Mouse (Mus musculus): Measurements from ENCODE around the gene Mycl.
A peak's percentile ranks its signal among the peaks of the same experiment; 100 is the strongest.

The Mycl gene

DNA sequence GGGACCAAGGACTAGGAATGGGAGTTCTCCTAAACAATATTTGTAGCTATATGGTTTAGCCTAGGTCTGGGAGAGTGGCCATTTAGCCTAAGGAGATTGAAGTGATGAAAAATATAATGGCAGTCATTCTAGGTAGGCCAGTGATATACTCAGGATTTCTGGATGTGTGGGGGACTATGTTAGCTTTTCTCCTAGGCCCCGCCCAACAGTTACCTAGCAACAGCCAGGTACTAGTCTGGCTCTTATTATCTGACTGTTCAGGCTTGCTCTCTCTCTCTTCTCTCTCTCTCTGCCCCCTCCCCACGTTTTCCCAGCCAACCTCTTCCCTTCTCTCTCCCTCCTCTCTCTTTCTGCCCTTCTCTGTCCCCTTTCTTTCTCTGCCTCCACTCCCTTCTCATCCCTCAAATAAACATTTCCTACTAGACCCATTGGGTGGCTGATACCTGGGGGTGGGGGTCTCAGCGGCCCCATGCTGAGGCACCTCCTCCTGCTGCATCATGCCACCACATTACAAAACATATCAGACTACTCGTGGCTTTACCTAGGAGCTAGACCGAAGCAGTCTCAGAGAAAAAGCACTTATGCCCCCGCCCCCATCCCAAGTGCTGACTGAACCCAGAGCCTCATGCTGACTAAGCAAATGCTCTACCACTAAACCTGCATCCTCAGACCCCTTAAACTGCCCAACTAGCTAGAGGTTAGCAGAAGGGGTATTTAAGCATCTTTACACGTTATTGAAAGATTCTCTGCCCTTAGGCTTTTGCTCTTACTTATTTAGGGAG, 19.2 kb downstream of the Mycl start:
- DNase-seq (ENCODE audit: low spot score in 2 of 2): no peak

DNA sequence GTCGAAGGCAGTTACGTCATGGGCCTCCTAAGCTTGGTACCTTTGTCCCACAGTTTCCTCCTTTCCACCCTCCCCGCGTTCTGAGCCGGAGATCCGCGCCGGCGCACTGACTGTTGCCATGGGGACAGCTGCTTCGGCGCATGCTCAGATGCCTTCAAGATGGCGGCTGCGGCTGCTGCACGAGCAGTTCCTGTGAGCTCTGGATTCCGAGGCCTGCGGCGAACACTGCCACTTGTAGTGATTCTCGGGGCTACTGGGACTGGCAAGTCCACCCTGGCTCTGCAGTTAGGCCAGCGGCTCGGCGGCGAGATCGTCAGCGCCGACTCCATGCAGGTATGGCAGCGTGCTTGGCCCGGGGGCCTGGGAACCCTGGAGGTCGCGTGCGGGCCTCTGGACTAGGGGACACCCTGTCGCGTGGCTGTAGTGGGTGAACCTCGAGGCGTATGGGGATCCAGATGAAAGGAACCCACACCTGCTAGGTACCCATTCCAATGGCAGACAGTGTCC, 21.1 kb downstream of the Mycl start, which contains the start of gene Trit1:
Gene Trit1 (plus strand): TSS at position 147 of the 507 bp plus-strand sequence.
- peak; percentile 94 to 95 for DNase-seq (ENCODE audit: low spot score in 2 of 2)

DNA sequence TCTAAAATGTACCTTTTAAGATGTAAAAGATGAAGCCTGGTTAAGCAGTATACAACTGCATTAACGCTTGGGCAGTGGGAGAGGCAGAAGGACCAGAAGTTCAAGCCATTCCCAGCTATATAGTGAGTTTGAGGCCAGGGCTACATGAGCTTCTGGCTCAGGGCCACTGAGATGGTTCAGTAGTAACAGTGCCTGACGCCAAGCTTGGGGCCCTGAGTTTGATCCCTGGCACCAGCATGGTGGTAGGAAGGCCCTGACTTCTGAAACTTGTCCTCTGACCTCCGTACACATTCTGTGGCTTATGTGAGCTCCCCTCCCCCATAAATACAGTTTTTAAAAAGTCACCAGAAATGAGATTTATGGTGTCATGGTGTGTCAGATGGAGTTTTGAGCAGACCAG, 26.1 kb downstream of the Mycl start:
- no peak for DNase-seq (ENCODE audit: low spot score in 2 of 2)

DNA sequence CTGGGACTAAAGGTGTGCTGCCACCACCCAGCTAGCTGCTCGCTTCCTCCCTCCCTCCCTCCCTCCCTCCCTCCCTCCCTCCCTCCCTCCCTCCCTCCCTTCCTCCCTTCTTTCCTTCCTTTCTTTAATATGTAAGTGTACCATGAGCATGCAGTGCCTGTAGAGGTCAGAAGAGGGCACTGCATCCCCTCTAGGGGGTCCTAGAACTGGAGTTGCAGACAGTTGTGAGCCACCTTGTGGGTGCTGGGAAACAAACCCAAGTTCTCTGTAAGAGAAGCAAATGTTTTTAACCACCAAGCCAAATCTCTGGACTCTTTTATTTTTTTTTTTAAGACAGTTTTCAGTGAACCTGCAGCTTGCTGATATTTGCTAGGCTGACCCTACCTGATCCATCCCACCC, 27.4 kb downstream of the Mycl start:
- DNase-seq (ENCODE audit: low spot score in 2 of 2): no peak

DNA sequence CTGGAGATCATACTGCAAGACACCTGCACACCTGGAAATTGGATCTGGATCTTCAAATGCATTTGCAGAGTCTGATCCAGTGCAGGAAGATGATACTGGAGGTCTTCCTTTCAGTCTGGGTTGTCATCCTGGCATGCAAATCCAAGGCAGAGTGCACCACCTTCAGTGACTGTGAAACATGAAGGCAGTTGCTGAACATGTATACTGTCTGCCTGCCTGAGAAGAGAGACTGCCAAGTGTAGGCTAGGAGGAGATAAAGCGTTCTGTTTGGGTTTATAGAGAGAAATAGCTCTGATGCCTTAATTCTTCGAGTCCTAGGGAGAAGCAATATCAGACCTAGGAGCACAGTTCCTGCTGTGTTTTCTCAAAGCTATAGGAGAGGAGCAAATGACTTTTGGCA, 30.0 kb downstream of the Mycl start:
- DNase-seq (ENCODE audit: low spot score in 2 of 2): no peak

DNA sequence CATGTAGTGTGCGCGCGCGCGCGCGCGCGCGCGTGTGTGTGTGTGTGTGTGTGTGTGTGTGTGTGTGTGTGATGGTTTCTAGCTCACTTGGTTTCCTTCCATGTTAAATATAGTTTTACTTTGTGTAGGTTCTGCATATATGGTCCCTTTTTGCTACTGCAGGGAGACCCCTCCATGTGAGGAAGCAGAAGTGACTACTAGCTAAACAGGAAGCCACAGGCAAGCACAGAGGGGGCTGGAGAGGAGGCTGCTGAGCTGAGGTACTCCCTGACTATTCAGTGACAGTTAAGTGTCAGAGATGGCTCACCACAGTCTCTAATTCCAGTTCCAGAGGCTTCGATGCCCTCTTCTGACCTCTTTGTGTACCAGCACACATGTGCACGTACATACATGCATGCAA, 30.7 kb downstream of the Mycl start:
- DNase-seq (ENCODE audit: low spot score in 2 of 2): no peak

DNA sequence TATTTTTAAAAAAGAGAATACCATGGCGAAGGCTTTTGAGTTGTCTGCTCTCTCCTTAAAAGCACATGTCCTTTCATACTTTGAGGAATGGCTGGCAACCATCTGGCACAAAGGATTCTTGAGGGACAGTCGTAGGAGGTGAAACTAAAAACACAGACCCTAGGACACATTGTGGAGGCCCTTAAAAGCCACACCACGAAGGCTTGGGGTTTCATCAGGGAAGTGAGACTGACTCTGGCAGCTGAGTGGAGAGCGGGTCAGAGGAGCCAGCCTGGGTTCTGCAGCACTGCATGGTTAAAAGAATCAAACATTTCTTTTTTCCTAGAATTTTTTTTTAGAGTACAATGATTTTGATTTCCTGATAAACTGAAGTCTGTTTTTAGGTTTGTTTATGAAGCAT, 31.1 kb downstream of the Mycl start:
- DNase-seq (ENCODE audit: low spot score in 2 of 2): no peak

DNA sequence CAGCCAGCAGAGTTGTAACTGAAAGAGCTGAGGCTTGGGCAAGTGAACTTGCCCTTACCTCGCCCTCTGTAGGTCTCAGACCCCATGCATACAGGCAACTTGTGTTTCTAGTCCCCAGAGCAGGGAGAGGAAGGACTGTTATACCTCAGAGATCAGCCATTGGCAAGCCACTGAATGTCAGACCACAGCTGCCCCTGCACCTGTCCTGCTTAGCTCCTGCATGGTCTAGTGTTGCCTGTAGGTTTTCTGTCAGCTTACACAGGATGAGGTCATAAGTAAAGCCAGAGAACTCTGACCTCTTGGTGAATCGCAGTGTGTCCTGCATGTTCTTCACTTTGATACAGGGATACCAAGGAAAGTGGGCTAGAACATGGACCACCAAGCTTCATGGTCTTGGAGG, 39.4 kb downstream of the Mycl start:
- no peak for DNase-seq (ENCODE audit: low spot score in 2 of 2)

DNA sequence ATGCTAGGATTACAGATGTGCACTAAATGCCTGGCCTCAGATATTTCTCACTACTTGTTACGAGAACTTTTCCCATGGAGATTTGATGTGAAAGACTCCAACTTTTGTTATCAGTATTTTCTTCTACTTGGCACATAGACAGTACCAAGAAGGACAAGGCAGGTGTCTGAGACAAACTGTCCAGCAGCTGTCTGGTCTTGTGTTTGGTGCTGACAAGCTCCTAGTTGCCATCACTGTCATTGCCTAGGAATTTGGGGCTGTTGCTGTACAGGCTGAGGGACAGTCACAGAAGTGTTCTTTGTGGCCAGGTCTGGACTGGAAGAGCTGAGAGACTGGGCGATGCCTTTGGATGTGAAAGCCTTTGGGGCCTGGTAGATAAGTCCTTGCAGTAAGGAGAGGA, 40.2 kb downstream of the Mycl start:
- no peak for DNase-seq (ENCODE audit: low spot score in 2 of 2)

DNA sequence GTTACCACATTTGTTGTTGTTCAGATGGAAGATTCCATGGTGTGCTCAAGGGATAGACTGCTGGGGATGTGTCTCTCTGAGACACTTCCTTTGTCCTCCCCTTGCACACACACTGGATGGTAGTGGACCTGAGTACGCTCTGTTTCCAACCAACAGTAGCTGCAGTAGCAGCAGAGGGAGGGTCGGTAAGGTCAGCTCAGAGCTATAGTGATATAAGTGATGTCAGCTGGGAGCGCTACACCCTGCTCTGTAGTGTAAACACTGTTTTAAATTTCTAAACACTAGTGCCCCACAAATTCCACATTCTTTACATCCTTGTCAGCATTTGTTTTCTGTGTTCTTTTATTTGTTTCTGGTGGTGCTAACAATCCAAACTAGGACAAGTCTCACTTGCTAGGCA, 41.3 kb downstream of the Mycl start:
- no peak for DNase-seq (ENCODE audit: low spot score in 2 of 2)

DNA sequence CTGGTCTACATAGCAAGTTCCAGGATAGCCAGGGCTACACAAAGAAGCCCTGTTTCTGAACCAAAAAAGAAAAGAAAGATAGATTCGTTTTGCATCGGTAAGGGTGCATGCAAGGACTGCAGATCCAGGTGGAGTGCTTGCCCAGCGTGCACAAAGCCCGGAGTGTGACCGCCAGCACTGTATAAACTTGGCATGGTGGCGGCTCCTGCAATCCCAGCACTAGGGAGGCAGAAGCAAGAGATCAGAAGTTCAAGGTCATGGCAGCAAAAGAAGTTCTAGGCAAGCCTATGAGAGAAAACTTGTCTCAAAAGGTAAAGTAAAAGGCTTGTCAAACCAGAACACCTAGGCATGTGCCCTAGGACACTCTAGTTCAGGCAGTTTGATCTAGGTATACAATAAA, 45.7 kb downstream of the Mycl start:
- DNase-seq (ENCODE audit: low spot score in 2 of 2): no peak

DNA sequence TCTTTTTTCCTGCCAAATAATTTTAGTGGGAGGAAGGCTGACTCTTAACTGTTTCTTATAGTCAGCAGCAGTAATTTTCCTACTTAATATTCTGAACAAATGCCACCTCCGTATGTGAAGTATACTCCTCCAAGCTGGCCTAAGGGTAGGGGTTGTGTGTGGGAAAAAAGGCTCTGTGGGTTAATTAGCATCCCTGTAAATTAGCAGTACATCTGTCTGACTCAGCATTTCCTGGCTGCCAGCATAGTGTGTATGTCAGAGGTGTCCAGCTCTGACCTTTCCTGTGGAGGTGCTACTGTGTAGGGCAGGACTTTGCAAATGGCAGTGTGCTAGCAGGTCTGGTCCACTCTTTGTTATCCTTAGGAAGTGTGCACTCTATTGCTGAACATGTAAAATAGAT, 48.4 kb downstream of the Mycl start:
- no peak for DNase-seq (ENCODE audit: low spot score in 2 of 2)

DNA sequence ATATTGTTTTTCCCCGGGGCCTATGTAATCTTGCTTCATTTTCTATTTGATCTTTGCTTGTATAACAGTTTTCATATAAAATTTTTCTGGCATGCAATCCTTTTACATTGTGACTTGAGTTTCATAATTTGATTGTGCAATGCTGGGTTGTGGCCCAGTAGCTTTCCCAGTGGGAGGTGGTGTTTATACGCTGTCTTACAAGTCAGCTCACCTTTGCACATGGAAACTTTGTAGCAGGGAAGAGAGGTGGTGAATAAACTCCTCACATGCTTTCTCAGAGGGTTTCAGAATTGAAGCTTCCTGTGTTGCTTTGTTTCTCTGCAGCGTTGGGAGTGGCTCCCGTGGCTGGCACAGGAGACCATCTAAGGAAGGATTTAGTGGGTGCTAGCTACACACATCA, 49.4 kb downstream of the Mycl start:
- DNase-seq (ENCODE audit: low spot score in 2 of 2): no peak

DNA sequence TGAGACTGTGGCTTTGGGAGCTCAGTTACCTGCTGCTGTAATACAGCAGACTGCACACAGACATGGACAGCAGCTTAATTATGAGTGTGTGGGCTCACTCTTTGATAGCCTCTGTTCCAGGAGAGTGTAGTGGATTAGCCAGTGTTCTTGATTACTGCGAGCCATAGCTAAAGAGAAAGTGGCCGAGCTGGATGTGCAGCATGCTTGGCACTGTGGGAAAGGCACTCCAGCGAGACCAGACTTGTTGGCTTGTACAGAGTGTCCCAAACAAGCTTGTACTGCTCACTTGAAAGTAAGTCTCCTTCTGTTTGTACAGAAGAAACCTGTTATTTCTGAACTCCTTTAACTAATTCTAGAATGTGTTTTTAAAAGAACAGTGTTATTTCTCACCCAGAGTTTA, 50.8 kb downstream of the Mycl start:
- DNase-seq (ENCODE audit: low spot score in 2 of 2): no peak

DNA sequence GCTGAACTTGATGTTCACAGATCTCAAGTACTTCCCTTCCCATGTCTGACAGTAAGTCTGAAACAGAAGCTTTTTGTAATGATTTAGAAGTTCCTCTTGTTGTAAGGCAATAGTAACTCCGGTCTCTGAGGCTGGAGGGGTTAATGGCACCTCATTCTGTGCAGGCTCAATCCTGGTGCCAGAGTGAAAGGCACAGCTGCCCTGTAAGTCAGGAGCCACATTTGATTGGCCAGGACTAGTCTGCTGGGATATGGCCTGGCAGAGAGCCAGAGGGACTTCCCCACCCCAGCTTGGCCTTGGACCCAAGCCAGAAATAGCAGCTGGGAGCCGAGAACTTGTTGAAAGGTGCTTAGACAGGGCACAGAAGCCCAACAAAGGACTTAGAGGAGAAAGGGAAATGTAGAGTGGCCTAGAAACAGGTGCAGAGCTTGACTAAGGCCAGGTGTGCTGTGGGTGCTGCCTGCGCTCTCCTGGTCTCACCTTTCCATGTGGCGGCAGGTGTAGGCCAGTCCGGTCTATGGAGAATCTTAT, 55.3 kb downstream of the Mycl start:
- DNase-seq (ENCODE audit: low spot score in 2 of 2): no peak

Data from thymus, postnatal 10 days (tissue).